Mouse (Mus musculus) lung, postnatal 10 days (tissue): ENCODE results near the gene Gak.
"Not testable (repeated sequence)": the region's sequence is repeated elsewhere in the genome, so short reads cannot be mapped to it uniquely, and the experiment has no call there.

Experiments used
- DNase-seq: peaks from one replicate; pipeline ENCODE4 v3.0.0; 2021

Gene Gak

GRCm38 (mm10) chr5:108655381-108655780 is 25.8 kb upstream of the Gak start:
- DNase-seq, result no peak

DNA sequence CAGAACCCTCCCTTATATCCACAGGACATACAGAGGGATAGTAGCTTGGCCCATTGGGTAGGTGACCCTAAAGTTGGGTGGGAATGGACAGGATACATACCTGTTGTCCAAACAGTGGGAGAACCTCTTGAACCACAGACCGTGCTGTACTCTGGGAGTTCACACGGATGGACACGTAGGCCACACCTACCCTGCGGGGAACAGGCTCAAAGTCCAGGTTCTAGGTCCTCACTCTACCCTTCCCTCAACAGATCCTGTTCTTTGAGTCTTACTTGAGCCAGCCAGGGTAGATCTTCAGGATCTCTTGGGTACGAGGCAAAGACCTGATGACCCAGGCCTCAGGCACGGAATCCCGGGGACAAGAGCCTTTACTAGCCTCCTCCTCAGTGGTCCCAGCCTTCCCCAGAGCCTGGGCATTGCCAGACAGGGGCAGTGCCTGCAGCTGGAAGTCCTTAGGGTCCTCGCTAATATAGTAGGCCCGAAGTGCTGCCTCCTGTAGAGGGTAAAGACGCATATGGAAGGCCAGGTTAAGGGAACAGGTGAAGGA is 25.0 kb upstream of the Gak start:
- DNase-seq, result no peak

DNA sequence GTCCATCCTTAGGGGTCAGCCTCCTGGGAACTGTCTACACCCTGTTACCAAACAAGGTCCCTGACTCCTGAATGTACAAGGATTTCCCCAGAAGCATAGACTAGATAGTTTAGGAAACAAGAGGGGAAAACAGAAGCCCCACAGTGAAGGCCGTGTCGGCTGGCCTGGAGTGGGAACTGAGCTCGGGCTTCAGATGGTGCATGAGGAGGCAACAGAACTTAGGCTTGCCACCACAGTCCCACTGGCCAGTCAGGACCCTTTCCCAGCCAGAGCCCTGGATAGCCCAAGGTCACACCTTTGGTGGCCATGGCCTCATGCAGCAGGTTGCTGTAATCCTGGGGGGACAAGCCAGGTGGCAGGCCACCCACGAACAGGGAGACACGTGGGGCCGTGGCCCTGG is 23.8 kb upstream of the Gak start:
- DNase-seq, result no peak

DNA sequence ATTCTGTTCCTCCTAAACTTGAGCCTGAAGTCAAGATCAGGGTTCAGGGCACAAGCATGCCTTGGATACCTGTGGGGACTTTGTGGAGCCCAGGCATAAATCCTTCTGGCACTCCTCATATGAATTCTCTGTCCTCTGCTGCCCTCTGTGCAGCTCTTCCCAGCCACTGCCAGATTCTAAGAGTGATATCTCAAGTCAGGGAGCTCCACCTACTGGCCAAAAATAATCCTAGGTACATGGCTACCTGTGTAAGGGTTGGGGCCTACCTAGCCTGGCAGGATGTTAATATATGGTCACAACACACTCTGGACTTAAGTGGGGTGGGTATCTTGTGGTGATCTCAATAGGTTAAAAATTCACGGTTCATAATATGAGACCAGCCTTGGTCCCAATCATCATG is 22.3 kb upstream of the Gak start:
- peak; percentile 77 for DNase-seq

DNA sequence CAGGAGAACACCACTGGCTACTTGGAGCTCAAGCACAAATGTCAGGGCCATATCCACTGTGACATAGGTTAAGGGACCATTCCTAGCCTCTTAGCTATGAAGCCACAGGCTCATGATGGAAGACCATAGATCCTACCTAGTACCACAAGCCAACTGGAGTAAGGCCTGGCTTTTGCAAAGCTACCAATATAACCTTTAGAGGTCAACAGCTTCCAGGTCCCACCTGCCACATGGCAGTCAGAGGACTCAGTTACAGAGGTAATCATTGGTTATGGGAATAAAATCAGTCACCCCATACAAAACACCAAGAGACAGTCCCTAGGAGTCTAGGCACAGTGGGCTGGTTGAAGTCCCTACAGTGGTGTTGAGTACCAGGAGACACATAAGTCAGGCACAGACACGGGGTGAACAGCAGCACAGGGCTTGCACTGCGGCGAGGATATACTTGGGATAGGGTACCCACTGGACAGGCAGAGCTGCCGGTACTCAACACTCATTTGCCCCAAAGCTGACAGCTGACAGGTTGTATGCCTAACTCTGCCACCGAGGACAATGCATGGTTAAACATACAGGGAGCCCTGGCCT is 21.7 kb upstream of the Gak start:
- DNase-seq, result no peak

DNA sequence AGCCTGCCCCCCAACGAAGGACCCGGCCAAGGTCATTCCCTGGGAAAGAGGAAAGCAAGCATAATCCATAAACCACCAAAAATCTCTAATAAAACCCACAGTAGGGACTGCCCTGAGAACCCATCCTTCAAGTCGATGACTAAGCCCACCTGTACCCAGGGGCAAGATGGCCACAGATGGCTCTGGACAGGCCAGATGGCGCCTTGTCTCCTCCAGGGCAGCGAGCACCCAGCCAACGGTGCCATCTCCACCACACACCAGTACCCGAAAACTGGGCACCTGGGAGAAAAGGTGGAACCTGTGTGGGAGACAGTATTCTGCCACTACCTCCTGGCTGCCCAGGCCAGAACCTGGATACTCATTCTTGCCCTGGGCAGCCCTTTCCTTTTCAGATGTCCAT is 20.8 kb upstream of the Gak start:
- DNase-seq, result no peak

GRCm38 (mm10) chr5:108648937-108649576 is 19.5 kb upstream of the Gak start:
- DNase-seq, result no peak

DNA sequence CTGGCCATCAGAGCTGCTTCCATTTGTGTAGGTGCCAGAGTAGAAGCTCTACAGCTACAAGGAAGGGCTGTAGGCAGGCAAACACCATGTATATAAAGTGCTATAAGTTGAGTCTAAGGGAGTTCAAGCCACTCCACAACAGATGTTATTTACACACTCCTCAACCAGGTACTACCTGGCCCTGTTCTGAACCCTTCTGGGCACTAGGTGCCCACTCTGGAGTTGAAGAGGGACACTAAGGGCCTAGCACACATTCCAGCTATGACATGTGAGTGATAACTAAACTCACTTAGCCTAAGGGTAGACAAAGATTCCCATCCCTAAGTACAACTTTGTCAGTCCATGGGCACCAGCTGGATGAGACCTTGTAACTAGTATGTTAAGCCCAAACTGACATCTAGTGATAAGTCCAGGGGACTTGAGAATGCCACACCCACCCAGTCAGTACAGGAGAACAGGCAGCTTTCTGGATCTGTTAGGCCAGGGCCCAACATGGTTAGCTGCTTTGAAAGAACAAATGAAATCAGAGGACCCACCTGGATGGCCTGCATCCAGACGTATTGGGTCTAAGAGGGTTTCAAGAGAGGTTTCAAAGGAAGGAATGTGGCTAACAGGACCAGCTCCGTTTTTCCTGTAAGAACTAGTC is 18.4 kb upstream of the Gak start:
- DNase-seq, result no peak

DNA sequence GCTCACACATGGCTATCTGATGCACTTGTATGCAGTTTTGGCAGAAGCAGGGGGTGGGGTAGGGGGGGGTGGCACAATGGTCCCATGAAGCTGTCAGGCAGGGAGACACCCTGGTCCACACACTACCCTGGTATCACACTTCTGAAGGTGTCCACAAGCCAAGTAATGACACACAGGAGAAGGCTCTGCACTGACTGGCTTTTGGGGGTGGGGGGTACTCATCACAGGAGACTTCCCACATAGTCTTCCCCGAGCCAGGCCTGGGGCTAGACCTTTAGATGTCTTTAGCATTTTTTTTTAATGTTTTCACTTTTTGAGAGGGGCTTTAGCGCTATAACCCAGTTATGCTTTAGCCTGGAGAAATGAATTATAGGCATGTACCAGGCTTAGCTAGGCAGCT is 17.8 kb upstream of the Gak start:
- no peak for DNase-seq

DNA sequence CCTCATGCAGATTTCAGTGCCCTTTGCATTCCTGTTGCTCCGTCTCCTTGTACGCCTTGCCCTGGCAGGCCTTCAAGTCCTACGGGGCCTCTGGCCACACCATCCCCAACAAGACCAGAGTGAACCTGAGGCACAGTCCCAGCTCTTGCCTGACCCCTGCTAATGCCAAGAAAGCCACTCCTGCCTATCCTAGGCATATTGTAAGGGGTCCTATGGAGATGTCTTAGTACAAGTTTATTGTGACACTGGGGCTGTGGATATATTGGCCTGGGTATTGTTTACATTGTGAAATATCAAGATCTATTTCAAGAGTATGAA is 16.7 kb upstream of the Gak start:
- DNase-seq, result no peak

- no peak for DNase-seq
These were observed 16.2 kb upstream of the Gak start for GRCm38 (mm10) chr5:108645651-108646342.

- DNase-seq, result no peak
These were observed 14.1 kb upstream of the Gak start for GRCm38 (mm10) chr5:108643674-108644073.

DNA sequence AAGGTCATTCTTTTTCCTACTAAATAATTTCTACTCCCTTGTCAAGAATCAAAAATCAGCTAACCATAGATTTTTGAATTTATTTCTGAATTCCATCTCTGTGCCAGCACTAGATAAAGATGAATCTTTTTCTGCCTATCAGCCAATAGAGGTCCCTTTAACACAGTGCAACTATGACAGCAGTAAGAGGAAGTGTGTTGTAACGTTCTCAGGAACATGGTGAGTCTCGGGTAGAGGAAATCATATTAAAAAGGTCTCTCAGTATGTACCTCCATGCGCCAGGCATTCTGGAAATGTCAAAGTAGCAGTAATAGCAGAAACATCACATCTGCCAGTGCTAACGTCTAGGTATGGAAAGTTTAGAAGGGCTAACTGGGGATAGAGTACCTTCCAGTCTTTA is 6.6 kb upstream of the Gak start:
- no peak for DNase-seq

DNA sequence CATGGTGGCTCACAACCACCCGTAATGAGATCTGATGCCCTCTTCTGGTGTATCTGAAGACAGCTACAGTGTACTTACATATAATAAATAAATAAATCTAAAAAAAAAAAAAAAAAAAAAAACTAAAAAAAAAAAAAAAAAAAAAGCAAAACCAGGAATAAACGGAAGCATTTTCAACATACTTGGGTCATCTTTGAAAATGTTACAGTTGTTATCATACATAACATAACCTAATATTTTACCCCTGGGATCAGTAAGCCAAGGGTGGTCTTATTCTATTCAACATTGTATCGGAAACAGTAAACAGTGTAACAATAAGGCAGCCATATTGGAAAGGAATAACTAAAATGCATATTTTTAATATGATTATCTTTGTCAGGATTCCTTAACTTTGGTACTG is 4.5 kb upstream of the Gak start:
- not testable (repeated sequence) for DNase-seq

DNA sequence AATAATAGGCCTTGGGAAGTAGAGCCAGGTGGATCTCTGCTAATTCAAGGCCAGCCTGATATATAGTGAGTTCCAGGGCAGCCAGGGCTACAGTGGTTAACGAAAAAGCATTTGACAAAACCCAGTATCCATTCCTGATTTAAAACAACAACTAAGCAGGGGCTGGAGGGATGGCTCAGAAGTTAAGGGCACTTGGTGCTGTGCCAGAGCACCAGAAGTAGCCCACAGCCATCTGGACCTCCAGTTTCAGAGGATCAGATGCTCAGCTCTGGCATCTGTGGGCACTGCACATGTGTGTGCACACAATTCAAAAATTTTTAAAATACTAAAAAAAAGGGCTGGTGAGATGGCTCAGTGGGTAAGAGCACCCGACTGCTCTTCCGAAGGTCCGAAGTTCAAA is 4.1 kb upstream of the Gak start:
- no peak for DNase-seq

GRCm38 (mm10) chr5:108628891-108629633 is 493 bp downstream of the Gak start:
- DNase-seq, result no peak

GRCm38 (mm10) chr5:108626050-108626660 is 3.4 kb downstream of the Gak start:
- no peak for DNase-seq

- DNase-seq, result no peak
These were observed 7.7 kb downstream of the Gak start for GRCm38 (mm10) chr5:108621870-108622269.

GRCm38 (mm10) chr5:108610426-108610825 is 19.1 kb downstream of the Gak start:
- DNase-seq, result no peak

- DNase-seq, result no peak
These were observed 27.0 kb downstream of the Gak start for GRCm38 (mm10) chr5:108602537-108602936.

GRCm38 (mm10) chr5:108599923-108600322 is 29.6 kb downstream of the Gak start:
- peak; percentile 24 for DNase-seq

- DNase-seq, result no peak
These were observed 48.1 kb downstream of the Gak start for GRCm38 (mm10) chr5:108581361-108581891.
